Mouse (Mus musculus): ENCODE results near the gene Nf1. TPM values are rescaled to one million over a fixed set of nuclear protein-coding genes. Genes with fewer than 3 reads are reported as not detected.

Nf1 gene
- polyA plus RNA-seq, 1 experiment from 2014 or later = 4.9 TPM

GRCm38 (mm10) chr11:79403625-79404319 is 64.3 kb downstream of the Nf1 start:
- Histone ChIP-seq H3K27me3 (replicated peaks; ENCODE audit: control insufficient read depth, insufficient read depth, low read length) (no peaks in the 10 kb centered on the region), H3K36me3 (ENCODE audit: control insufficient read depth, insufficient read depth, low read length) (peaks cover 6% of the 10 kb centered on the region; the same call in 1 of the 2 replicates), H3K4me3 (ENCODE audit: low read depth, low read length) (no peak overlapping the region), H3K9me3 (ENCODE audit: control insufficient read depth, low read length) (no peaks in the 10 kb centered on the region), H3K4me2 (no peak overlapping the region), H3K4me1 (replicated peaks; ENCODE audit: control insufficient read depth, insufficient read depth, low read length) (no peaks in the 10 kb centered on the region), H3K9ac (ENCODE audit: low read depth, low read length) (no peak overlapping the region), H3K27ac (ENCODE audit: low read depth, low read length) (no peak overlapping the region)
- no peak for DNase-seq (ENCODE audit: low spot score)
- 90% methylated on average over 6 of the region's 6 CpGs for WGBS
- ATAC-seq (replicated peaks; ENCODE audit: low FRiP score) = no peak

DNA sequence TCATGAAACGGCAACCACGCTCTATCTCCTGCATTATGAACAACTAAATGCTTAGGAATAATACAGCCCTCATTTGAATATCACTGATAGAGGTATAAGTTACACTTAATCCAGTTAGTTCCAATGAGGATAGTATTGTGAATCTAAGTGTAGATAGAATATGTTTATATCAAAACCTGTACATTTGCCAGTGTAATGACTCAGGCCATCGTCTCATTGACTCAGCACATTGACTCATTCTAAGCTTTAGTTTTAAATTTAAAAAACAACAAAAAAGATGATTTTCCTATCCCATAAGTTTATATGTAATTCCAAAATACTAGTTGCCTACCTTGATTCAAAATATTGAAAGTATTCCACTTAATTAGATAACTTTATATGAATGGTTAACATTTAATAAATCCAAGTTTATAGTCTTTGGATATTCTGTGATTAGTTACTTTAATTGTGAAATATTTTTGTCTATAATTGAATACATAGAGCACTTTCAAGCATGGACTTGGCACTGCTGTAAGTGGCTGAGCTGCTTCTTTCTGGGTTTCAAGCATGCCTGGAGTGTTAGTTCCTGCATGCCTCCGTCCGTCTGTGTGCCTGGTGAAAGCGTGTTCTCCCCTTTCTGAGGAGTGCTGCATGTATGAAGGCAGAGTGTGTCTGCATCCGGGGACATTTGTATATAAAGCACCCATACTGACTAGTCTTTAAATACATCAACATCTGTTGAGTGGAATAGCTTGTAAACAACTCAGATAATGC is 74.4 kb downstream of the Nf1 start:
- DNase-seq (ENCODE audit: low spot score) (no peak), ATAC-seq (replicated peaks; ENCODE audit: low FRiP score) (no peak)
- Histone ChIP-seq H3K36me3 (ENCODE audit: control insufficient read depth, insufficient read depth, low read length) (no peaks in the 10 kb centered on the region; the same call in 1 of the 2 replicates), H3K4me2 (no peak overlapping the region), H3K27ac (ENCODE audit: low read depth, low read length) (no peak overlapping the region), H3K4me3 (ENCODE audit: low read depth, low read length) (no peak overlapping the region), H3K9me3 (ENCODE audit: control insufficient read depth, low read length) (no peaks in the 10 kb centered on the region), H3K4me1 (replicated peaks; ENCODE audit: control insufficient read depth, insufficient read depth, low read length) (no peaks in the 10 kb centered on the region), H3K9ac (ENCODE audit: low read depth, low read length) (no peak overlapping the region), H3K27me3 (replicated peaks; ENCODE audit: control insufficient read depth, insufficient read depth, low read length) (no peaks in the 10 kb centered on the region)
- WGBS = 90% methylated on average over 7 of the region's 7 CpGs

- H3K36me3 ChIP-seq (ENCODE audit: control insufficient read depth, insufficient read depth, low read length) = no peaks in the 10 kb centered on the region
- H3K27ac ChIP-seq (ENCODE audit: low read depth, low read length) = no peak overlapping the region
- H3K4me3 ChIP-seq (ENCODE audit: low read depth, low read length) = no peak overlapping the region
- H3K27me3 ChIP-seq (replicated peaks; ENCODE audit: control insufficient read depth, insufficient read depth, low read length) = no peaks in the 10 kb centered on the region
- WGBS = 87% methylated on average over 5 of the region's 5 CpGs
- DNase-seq (ENCODE audit: low spot score) = no peak
- no peak overlapping the region for H3K4me2 ChIP-seq
- no peaks in the 10 kb centered on the region for H3K9me3 ChIP-seq (ENCODE audit: control insufficient read depth, low read length)
- H3K9ac ChIP-seq (ENCODE audit: low read depth, low read length) = no peak overlapping the region
- ATAC-seq (replicated peaks; ENCODE audit: low FRiP score) = no peak
- no peaks in the 10 kb centered on the region for H3K4me1 ChIP-seq (replicated peaks; ENCODE audit: control insufficient read depth, insufficient read depth, low read length)
These were observed 83.0 kb downstream of the Nf1 start for GRCm38 (mm10) chr11:79422496-79422895.

- Histone ChIP-seq H3K9me3 (ENCODE audit: control insufficient read depth, low read length) (no peaks in the 10 kb centered on the region), H3K4me1 (replicated peaks; ENCODE audit: control insufficient read depth, insufficient read depth, low read length) (no peaks in the 10 kb centered on the region), H3K4me2 (no peak overlapping the region), H3K36me3 (ENCODE audit: control insufficient read depth, insufficient read depth, low read length) (no peaks in the 10 kb centered on the region), H3K27ac (ENCODE audit: low read depth, low read length) (no peak overlapping the region), H3K27me3 (replicated peaks; ENCODE audit: control insufficient read depth, insufficient read depth, low read length) (no peaks in the 10 kb centered on the region), H3K4me3 (ENCODE audit: low read depth, low read length) (no peak overlapping the region), H3K9ac (ENCODE audit: low read depth, low read length) (no peak overlapping the region)
- WGBS = 72% methylated on average over 4 of the region's 4 CpGs
- no peak for ATAC-seq (replicated peaks; ENCODE audit: low FRiP score)
- no peak for DNase-seq (ENCODE audit: low spot score)
These were observed 87.1 kb downstream of the Nf1 start for GRCm38 (mm10) chr11:79426571-79426970.

DNA sequence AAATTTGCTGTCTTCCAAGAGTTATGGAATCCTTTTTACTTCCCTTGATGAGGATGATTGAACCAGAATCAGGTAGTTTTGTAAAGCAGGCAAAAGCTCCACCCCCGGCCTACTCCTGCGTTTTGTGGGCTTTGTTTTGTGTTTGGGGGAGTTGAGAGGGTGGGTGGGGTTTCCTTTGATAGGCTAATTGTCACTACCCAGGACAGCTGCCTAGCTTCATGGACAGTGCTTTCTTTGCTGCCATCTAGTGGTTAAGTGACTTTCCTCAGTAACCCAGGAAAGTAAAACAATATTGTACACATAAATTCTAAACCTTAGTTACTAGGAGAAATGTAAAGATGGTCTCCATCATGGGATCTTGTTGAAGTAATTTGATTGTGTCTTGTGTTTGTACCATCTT is 88.1 kb downstream of the Nf1 start:
- Histone ChIP-seq H3K27me3 (replicated peaks; ENCODE audit: control insufficient read depth, insufficient read depth, low read length) (no peaks in the 10 kb centered on the region), H3K4me3 (ENCODE audit: low read depth, low read length) (no peak overlapping the region), H3K9ac (ENCODE audit: low read depth, low read length) (no peak overlapping the region), H3K4me2 (no peak overlapping the region), H3K27ac (ENCODE audit: low read depth, low read length) (no peak overlapping the region), H3K36me3 (ENCODE audit: control insufficient read depth, insufficient read depth, low read length) (no peaks in the 10 kb centered on the region), H3K4me1 (replicated peaks; ENCODE audit: control insufficient read depth, insufficient read depth, low read length) (no peaks in the 10 kb centered on the region), H3K9me3 (ENCODE audit: control insufficient read depth, low read length) (no peaks in the 10 kb centered on the region)
- DNase-seq (ENCODE audit: low spot score) (no peak), ATAC-seq (replicated peaks; ENCODE audit: low FRiP score) (no peak)
- WGBS = 11% methylated on average over 2 of the region's 2 CpGs

DNA sequence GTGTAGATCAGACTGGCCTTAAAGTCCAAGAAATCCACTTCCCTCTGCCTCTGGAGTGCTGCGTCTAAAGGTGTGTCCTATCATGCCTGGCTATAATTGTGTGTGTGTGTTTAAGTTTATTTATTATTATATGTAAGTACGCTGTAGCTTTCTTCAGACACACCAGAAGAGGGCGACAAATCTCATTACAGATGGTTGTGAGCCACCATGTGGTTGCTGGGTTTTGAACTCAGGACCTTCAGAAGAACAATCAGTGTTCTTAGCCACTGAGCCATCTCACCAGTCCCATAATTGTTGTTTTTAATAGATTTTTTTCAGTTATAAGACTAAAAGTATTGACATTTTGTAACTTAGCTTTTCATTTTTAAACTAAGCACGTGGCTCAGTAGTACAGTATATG is 95.8 kb downstream of the Nf1 start:
- no peak for DNase-seq (ENCODE audit: low spot score)
- Histone ChIP-seq H3K27me3 (replicated peaks; ENCODE audit: control insufficient read depth, insufficient read depth, low read length) (no peaks in the 10 kb centered on the region), H3K9ac (ENCODE audit: low read depth, low read length) (no peak overlapping the region), H3K4me1 (replicated peaks; ENCODE audit: control insufficient read depth, insufficient read depth, low read length) (no peaks in the 10 kb centered on the region), H3K9me3 (ENCODE audit: control insufficient read depth, low read length) (no peaks in the 10 kb centered on the region), H3K4me2 (no peak overlapping the region), H3K36me3 (ENCODE audit: control insufficient read depth, insufficient read depth, low read length) (peaks cover 4% of the 10 kb centered on the region; the same call in 1 of the 2 replicates), H3K27ac (ENCODE audit: low read depth, low read length) (no peak overlapping the region), H3K4me3 (ENCODE audit: low read depth, low read length) (no peak overlapping the region)
- ATAC-seq (replicated peaks; ENCODE audit: low FRiP score) = no peak
- 85% methylated on average over 4 of the region's 4 CpGs for WGBS

- Histone ChIP-seq H3K27ac (ENCODE audit: low read depth, low read length) (no peak overlapping the region), H3K9ac (ENCODE audit: low read depth, low read length) (no peak overlapping the region), H3K27me3 (replicated peaks; ENCODE audit: control insufficient read depth, insufficient read depth, low read length) (no peaks in the 10 kb centered on the region), H3K9me3 (ENCODE audit: control insufficient read depth, low read length) (no peaks in the 10 kb centered on the region), H3K36me3 (ENCODE audit: control insufficient read depth, insufficient read depth, low read length) (peaks cover 20% of the 10 kb centered on the region), H3K4me2 (no peak overlapping the region), H3K4me1 (replicated peaks; ENCODE audit: control insufficient read depth, insufficient read depth, low read length) (no peaks in the 10 kb centered on the region), H3K4me3 (ENCODE audit: low read depth, low read length) (no peak overlapping the region)
- DNase-seq (ENCODE audit: low spot score) (no peak), ATAC-seq (replicated peaks; ENCODE audit: low FRiP score) (no peak)
These were observed 108.9 kb downstream of the Nf1 start for GRCm38 (mm10) chr11:79448361-79448760.

DNA sequence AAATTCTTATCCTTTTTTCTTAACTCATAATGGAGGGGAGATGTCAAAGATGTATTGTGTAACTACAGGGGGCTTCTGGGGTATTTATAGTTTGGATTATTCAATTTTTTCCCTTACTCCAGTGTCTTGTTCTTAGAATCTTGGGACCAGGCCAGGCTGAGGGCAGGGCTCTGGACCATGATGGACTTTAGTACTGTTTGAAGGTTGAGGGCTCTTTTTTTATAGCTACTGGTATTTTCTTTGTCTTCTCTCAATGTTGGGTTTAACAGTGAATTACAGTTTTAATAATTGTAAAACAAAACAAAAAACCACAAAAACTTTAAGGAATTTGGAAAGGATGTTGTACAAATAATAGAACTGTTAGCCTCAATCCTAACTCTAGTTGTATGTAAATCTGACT is 113.5 kb downstream of the Nf1 start:
- Histone ChIP-seq H3K27me3 (replicated peaks; ENCODE audit: control insufficient read depth, insufficient read depth, low read length) (no peaks in the 10 kb centered on the region), H3K9me3 (ENCODE audit: control insufficient read depth, low read length) (no peaks in the 10 kb centered on the region), H3K27ac (ENCODE audit: low read depth, low read length) (no peak overlapping the region), H3K9ac (ENCODE audit: low read depth, low read length) (no peak overlapping the region), H3K4me3 (ENCODE audit: low read depth, low read length) (no peak overlapping the region), H3K4me2 (no peak overlapping the region), H3K4me1 (replicated peaks; ENCODE audit: control insufficient read depth, insufficient read depth, low read length) (no peaks in the 10 kb centered on the region), H3K36me3 (ENCODE audit: control insufficient read depth, insufficient read depth, low read length) (peaks cover 7% of the 10 kb centered on the region; the same call in 1 of the 2 replicates)
- ATAC-seq (replicated peaks; ENCODE audit: low FRiP score) = no peak
- DNase-seq (ENCODE audit: low spot score) = no peak

- H3K27me3 ChIP-seq (replicated peaks; ENCODE audit: control insufficient read depth, insufficient read depth, low read length) = no peaks in the 10 kb centered on the region
- H3K9ac ChIP-seq (ENCODE audit: low read depth, low read length) = no peak overlapping the region
- ATAC-seq (replicated peaks; ENCODE audit: low FRiP score) = no peak
- DNase-seq (ENCODE audit: low spot score) = no peak
- H3K36me3 ChIP-seq (ENCODE audit: control insufficient read depth, insufficient read depth, low read length) = peaks cover 10% of the 10 kb centered on the region; the same call in 1 of the 2 replicates
- no peaks in the 10 kb centered on the region for H3K4me1 ChIP-seq (replicated peaks; ENCODE audit: control insufficient read depth, insufficient read depth, low read length)
- WGBS = 84% methylated on average over 3 of the region's 3 CpGs
- H3K4me2 ChIP-seq = no peak overlapping the region
- H3K27ac ChIP-seq (ENCODE audit: low read depth, low read length) = no peak overlapping the region
- H3K4me3 ChIP-seq (ENCODE audit: low read depth, low read length) = no peak overlapping the region
- no peaks in the 10 kb centered on the region for H3K9me3 ChIP-seq (ENCODE audit: control insufficient read depth, low read length)
These were observed 118.4 kb downstream of the Nf1 start for GRCm38 (mm10) chr11:79457928-79458327.
